Mouse (Mus musculus): ENCODE data around the gene Gmds.

Gmds gene

DNA sequence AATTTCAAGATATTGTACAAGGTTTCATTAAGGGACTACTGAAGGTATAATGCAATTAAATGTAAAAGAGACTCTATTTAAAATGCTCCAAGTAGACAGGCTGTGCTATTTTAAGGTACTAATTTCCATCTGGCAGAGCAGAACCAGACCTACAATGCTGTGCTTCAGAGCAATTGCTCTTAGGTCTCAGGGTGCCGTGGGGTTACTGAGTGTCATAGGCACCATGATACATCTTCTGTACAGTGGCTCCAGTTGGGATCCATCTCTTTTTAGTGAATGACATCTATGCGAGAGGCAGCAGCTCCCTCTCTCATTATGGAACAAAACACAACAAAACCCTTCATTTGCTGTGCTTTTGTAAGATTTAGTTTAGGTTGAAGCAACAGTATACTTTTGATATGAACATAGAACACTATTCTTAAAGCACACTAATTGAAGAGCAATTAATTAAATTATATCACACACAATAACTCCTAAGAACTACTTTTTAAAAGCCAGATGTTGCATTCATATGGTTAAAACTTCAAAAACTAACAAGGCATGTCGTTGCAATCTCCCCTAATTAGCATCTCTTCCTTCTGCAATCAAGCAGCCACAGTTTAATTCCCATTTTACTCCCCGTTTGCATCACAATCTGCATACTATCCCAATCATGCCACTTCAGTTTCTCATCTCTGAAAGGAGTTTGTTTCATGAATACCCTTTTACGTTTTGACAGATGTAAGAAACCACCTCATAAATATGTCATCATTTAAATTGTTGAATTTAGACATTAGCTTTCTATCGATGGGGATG, 317.9 kb downstream of the Gmds start:
- no peak for DNase-seq

DNA sequence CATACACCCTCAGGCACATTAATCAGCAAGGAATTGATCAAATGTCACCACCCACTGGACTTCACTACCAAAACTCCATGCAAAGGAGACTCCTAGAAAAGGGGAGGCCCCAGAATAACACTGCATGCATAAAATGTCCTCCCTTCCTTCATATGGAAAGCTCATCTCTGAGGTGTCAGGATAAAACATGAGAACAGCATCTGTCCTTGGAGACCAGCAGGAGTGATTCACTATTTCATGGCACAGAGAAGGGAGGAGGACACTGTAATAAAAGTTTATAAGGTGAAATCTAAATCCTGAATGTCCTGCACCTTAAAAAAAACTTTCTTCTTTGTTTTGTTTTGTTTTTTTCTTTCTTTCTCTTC, 319.3 kb downstream of the Gmds start:
- no peak for DNase-seq

DNA sequence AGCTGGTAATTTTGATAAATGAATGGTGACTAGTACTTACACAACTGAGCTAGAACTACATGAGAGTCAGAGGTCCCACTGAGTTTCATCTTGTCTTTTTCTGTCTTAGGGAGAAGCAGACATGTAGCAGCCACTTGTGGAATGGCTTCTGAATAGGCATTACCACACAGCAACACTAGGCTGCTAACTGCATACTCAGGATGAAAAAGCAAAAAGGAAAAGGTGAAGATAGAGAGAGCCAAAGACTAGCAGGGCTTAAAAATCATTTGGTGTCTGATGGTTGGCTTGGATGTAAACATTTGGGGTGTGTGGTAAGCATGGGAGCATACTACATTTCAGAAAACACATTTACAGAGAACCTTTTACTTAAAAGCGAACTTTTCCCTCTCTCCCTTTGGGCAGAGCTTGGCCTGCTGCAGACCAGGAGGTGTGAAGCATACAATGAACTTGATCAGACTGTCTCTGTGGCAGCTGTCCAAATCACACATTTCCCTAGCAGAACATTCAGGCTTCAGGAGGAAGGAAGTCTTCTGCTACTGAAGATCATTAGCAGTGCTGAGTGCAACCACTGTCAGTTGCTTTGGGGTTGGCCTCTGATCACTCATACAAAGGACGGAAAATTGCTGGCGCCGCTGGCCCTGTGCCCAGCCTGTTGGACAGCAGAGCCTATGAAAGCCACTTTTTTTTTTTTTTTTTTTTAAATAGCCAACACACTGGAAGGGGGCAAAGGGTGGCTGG, 319.9 kb downstream of the Gmds start:
- peak; percentile 28 to 43 for DNase-seq

DNA sequence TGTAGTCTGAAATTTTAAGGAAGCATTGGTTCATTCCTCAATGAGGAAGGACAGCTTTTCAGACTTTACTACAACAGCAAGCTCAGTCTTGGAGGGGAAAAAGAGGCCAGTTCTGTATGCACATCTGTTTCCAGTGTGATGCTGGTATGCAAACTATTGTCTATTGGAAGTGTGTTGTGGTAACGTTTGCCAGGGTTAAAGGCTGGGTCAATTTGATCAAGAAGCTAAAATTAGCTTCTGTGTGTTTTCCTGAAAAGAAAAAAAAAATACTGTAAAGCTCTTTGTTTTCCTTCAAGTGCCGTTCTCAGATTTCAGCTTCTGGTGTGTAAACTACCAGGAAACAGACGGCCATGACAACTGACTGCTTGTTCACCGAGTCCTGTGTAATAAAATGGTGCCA, 329.7 kb downstream of the Gmds start:
- no peak for DNase-seq

DNA sequence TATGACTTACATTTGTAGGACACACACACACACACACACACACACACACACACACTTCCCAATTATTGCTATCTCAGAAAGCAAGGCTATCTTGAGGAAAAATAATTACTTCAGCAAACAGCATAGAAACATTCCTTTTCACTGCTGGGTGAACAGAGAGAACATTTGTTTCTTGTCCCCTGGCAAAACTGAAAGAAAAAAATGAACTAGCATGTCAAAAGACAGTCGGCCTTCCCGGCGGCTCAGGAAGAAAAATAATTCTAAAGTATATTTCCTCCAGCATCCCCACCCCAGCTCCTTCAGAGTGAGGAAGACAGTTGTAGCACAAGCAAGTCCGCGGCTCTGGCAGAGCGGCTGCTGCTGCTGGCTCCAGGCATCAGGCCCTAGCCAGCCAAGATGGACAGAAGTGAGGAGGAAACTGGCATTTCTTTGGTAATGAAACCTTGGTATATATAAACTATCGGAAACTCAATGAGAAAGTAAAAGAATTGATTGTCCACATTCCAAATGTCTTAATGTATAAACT, 330.4 kb downstream of the Gmds start:
- DNase-seq: no peak

DNA sequence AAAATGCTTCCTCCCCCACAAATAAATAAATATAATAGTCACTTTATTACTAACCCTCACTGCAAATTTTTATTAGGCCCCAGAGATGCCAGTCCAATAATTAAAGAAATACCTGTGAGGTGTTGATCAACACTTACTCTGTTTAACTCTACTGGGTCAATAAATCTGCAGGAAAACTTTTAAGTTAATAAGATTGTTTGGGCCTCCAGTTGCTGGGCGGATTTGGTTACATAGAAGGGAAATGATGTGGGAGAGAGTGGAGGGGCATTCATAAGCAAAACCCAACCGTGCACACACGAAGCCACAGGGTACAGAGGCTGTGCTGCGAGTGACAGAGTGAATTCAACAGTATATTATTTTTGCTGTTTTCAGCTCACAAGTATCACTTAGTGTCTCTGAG, 345.1 kb downstream of the Gmds start:
- no peak for DNase-seq

DNA sequence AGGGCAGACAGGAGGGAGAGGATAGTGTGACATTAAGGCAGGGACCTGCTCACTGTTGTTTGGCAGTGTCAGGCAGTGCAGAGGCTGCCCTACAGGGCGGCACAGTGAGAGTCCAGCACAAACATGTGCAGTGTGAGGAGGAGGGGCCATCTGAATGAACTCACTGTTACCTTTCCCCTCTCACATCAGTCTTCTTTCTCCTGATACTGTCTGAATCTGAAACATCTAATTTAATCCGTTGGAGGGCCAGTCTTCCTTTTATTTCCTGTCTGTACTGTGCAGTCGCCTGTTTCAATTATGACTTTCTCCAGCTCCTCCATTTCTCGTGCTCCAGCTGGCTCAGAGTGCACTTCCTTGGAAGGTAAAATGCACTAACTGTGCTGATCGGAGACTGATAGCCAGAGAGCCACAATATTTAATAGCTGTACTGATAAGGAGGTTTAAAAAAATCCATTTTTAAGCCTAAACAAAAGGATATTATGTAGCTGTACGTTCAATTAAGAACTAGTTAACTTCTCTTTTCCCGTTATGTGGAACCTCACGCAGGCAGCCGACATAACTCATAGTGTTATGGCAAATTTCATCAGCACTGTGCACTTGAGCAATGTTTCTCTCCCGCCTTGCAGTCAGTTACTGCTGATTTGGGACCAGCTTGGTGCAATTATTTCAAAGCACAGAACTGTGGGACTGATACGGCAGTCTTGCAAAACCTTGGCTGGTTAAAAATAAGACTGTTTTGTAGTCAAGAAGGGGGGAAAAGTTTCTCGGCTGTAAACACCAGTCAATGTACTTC, 345.9 kb downstream of the Gmds start:
- no peak for DNase-seq

DNA sequence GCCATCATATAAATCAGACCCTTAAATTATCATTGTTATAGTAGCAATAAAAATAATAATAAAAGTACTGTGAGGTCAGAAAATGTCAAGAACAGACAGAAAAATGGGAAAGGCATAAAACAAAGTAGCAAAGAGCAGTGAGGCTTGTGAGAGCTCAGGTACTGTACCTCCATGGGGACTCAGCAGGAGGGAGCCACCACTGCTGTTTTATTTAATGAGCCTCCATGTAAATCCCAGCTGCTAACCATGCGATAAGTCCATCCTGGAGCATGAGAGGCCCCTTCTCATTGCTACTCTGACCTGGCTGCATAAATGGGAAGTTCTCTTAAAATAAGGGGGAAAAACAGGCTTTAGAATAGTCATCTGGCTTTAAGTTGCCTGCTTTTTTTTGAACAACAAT, 357.3 kb downstream of the Gmds start:
- DNase-seq: no peak

DNA sequence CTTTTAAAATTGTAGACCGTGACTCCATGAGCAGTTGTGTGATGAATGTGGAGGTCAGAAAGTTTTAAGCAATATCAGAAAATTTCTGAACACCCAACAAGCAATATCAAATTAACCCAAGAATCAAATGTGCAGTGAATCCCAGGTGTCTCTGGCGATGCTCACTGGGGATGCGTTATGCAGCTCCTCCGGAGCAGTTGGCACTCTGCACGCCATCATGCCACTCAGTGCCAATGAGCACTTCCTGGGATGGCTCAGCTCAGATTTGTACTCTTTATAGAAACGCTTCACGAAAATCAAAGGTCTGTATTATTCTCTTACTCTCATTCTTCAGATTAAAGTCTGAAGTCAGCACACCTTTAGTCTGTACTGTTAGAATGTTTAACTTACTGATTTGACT, 360.4 kb downstream of the Gmds start:
- DNase-seq: peak in 1 of 2 experiments; percentile 23

DNA sequence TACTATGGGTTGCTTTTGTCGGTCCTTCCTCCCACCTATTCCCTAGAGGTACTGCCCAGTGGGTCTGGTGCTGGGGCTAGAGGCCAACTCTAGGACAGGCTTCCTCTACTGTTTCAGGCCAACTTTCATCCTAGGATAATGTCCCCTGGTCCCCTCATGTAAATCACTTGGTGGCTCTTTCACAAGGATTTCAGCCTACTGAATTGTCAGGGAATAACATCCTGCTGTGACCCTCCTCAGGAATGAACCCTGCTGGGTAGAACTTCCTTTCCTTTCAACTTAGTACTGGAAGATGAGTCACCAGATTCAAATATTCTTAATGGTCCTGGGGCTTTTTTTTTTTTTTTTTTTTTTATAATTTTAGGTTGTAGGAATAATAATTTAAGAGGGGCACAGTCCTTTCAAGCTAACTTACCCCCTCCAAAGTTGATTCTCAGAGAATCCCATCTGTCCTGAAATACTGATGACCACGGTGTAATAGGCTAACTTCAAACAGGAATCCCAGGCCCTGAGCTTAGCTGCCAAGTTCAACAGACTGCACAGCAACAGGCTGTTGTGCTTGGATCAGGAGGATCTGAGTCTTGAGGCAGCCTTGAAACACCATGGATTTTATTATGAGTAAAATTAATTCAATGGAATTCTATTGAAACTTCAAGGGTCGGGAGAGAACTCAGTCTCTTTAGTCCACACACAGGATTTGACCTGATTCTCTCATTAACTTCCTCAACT, 363.6 kb downstream of the Gmds start:
- no peak for DNase-seq

DNA sequence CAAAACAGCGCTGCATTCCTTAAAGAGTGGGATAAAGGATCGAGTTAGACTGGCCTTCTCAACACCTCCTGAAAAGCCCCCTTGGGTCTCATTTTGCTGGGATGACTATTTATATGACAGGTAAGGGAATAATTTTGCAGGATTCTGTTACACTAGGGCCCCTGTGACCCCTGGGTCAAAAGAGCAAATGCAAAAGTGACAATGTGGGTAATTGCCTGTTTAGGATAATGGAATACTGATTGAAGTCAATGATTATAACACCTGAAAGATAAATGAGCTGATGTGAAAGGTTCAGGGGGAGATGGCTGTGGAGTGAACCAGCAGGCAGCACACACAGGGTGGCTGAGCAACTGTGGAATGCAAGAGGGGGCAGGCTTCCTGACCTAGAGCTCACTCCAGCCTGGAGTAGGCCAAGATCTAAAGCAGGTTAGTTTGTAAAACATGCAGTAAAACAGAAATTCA, 367.5 kb downstream of the Gmds start:
- DNase-seq: no peak

DNA sequence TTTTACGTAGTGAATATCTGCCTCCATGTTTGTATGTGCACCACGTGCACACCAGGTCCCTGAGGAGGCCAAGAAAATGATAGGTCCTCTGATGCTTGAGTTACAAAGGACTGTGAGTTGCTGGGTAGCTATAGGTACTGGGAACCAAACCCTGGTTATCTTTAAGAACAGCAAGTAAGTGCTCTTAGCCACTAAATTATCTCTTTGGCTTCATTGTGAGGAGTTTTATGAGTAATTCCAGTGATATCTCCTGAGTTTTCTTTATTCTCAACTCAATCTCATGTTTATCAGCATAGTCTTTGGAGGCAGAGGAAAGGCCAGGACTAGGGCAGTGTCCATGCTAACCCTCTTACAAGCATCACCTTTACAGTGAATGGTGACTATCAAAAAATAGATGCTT, 370.3 kb downstream of the Gmds start:
- DNase-seq: no peak

DNA sequence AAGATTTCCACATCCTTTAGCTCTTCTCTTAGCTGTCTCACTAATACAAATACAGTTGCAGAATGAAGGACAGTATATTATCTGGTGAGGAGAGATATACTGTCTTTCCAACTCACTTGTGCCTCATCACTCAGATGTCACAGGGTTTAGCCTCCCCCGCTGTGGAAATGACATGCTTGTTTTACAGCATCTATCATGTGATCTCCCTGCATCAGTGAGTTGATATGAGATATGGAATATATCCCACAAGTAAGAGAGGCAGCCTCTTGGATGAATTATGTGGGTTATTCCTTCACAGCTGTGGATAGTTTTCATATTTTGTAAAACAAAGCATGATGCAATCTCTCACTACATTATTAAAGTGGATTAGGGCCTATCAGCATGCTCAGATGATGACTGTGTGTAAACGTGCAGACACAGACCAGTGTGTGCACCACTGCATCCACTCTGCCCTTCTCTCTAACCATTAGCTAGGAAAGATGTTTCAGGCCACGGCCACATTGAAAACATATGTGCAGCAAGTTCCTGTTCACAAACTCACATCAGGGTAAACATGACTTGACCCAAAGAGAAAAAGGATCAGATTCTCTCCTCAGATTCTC, 371.5 kb downstream of the Gmds start:
- DNase-seq: no peak

DNA sequence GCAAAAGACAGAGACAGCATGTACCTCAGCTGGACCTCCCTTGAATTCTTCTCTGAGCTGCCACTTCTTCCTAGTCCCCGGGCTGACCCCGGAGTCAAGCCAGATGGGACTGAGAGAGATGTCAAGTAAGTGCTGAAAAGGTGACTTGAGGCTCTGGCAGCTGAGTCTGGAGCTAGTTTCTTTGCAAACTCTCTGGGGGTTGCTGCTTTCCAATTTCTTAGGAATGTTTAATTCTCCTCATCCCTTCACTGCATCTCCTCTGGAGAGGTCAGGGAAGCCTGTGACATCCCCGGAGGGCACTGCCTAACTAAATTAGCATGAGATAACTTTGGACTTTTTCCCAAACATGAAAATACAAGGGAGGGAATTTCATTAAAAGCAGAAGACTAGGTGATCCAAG, 378.0 kb downstream of the Gmds start:
- no peak for DNase-seq

DNA sequence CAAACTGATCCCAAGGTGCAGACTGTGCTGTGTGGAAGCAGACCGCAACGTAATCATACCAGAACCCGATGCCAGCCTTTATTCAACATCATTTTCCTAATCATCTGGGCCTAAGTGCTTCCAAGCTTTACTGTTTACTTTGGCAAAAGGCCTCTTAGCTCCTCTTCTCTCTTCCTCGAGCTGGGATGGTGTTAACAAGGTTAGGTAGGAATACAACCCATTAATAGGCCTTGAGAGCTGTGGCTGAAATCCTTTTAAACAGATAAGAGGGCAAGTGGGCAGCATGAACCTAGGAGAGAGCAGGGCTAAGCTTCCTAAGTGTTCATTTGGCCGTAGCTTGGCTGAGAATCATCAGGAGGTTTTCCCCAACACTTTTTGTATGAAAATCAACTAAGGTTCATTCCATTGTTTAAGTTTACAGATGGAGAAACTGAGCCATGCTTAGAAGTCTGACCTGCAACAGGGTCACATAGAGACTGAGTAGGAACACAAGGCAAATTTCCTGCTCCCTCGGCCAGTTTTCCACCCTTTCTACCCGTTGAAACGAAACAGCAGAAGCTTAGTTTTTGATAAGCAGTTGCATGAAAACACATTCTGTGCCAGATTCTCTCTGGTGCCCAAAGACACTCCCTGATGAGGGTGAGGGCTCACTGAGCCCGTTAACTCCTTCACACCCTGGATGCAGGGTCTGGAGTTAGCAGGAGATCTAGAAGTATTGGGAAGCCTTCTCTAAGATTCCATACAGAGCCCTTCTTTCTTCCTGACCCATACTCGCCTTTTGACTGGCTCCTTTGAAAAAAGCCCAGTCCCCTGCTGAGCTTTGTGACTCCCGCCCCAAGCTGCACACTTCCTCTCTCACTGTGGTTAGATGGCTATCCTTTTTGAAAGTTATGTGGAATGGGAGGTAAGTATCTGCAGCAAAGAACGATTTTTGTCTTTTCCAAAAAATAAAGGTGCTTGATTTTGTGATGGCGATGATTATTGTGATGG, 379.9 kb downstream of the Gmds start:
- DNase-seq: no peak

DNA sequence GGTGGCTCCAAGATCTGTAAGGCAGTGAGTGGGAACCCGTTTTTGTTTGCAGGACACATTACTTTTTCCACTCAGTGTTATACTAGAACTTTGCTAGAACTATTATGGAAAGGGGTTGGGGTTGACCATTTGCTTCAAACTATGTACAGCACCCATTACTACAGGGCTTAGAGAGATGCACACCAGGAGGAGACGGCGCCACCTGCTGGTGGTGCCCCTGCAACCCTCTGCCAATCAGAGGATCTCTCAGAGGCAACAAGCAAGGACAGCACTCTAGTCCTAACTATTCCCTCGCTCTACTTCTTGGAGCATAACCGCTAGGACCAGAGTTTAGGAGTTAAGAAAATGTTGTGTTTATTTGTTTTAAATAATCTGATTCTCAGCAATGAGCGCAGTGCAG, 382.0 kb downstream of the Gmds start:
- DNase-seq: peak in 1 of 2 experiments; percentile 15

DNA sequence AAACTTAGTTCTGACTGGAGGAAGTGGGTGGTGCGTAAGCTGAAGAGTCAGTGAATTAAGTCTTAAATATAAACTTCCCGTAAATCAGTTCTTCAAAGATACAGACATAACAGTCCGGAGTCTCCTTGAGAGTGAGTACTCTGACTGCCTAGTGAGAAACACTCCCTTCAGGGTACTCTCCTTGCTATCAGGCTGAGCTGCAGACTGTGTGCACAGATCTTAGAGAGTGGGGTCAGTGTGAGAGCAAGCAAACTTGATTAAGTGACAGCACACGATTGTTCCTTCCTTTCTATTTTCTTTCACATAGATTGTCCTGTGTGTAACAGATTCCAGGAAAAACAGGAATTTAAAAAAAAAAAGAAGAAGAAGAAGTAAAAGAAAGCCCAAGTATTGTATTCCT, 382.4 kb downstream of the Gmds start:
- DNase-seq: no peak

DNA sequence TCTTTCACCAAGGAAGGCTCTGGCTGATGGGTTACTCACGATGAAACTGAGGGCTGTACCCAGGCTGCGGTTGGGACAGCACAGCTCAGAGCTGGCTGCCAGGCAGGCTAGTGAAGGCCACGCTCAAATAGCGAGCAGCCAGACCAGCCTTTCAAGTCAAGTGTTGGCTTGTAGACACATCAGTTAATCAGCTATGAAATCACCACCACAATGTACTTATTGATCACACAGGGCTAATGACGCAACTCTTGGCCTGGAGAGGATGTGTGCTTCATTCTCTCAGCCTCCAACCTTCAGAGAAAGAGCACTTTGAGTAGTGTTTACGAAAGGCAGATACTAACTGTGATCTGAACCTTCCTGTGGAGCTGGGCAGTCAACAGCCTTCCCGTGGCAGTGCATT, 383.4 kb downstream of the Gmds start:
- no peak for DNase-seq

DNA sequence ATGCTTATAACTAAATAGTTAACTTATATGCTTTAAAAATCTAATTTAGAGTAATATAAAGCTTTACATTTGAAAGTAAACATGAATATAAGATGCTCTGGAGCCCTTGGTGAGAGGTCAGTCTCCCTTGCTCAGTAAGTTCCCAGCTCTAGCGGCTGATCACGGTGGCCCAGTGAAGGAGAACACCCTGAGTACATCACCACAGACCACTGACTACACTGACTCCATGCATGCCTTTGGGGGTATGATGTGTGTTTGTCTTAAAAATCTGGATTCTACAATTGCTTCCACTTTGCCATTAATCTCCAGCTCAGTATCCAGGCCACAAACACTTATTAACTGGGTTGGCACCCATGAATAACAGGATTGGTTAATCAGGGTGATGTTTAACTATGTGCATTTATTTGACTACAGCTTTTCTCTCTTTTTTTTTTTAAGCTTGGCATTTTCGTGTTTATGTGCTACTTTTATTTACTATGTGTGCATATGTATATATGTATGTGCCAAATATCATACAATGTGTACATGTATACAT, 393.8 kb downstream of the Gmds start:
- DNase-seq: no peak

DNA sequence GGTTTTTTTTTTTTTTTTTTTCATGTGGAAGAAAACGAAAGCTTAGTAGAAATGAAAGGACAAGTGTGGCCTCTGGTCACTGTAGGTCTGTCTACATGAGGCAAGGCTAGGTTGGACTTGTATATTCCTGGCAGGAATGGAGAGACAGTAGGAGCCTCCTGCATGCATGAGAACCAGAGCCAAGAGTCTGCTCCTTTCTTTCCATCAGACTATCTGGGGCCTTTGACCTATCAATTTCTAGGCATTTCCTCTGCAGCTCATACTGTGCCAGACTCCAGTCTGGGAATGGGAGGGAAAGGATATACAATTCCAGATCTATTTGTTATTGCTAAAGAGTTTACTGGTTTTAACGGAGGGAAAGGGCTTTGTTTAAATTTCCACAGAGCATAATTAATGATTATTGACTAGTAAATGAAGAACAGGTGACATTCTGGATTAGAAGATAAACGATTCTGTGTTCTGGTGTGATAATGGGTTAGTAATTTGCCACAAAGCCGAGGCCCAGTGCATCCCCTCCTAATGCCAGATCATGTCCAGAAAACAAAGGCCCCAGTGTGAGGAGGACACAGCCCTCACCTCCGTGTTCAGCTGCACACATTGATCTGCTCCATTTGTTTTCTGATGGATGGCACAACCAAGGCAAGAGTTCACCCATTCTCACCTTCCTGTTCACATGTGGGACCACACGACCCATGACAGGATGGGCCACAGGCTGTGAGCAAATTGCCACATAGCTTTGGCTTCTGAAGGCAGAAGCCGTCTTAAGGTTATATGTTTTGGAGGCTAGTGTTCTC, 394.9 kb downstream of the Gmds start:
- no peak for DNase-seq
